Mouse (Mus musculus) lung, embryonic 14.5 days (tissue): Measurements from ENCODE around the gene Proser1. TPM values are rescaled to one million over a fixed set of nuclear protein-coding genes. Genes with fewer than 3 reads are reported as not detected.

Experiments
- ATAC-seq: fragments of 200-750 bp; cut with Nextera tagmentation; 2 replicates; pipeline ENCODE4 v1.8.0; 2017; ENCODE audit warnings: mild to moderate bottlenecking, moderate TSS enrichment, moderate library complexity; ENCODE audit not compliant: insufficient read depth
- DNase-seq: peaks from one replicate; pipeline ENCODE4 v3.0.0-alpha.2; 2015
- H3K27ac ChIP-seq: fragments of 300-500 bp; sonication (generic); 2 replicates; pipeline ENCODE4 v1.5.1; 2014; ENCODE audit warnings: low read depth, mild to moderate bottlenecking, moderate library complexity
- H3K27me3 ChIP-seq: fragments of 300-500 bp; sonication (generic); 2 replicates; pipeline ENCODE4 v1.6.1; 2014; ENCODE audit warnings: low read length, control low read depth; ENCODE audit not compliant: insufficient read depth
- H3K36me3 ChIP-seq: fragments of 300-500 bp; sonication (generic); 2 replicates; pipeline ENCODE4 v1.6.1; 2014; ENCODE audit warnings: control low read depth; ENCODE audit not compliant: insufficient read depth
- H3K4me1 ChIP-seq: fragments of 300-500 bp; sonication (generic); 2 replicates; pipeline ENCODE4 v1.6.1; 2014; ENCODE audit warnings: antibody characterized with exemption, control low read depth; ENCODE audit not compliant: insufficient read depth
- H3K4me2 ChIP-seq: fragments of 300-500 bp; sonication (generic); 2 replicates; pipeline ENCODE4 v1.6.1; 2014; ENCODE audit warnings: mild to moderate bottlenecking
- H3K4me3 ChIP-seq: fragments of 300-500 bp; sonication (generic); 2 replicates; pipeline ENCODE4 v1.5.1; 2014; ENCODE audit warnings: low read depth, low read length
- H3K9ac ChIP-seq: fragments of 300-500 bp; sonication (generic); 2 replicates; pipeline ENCODE4 v1.6.1; 2014
- H3K9me3 ChIP-seq: fragments of 300-500 bp; sonication (generic); 2 replicates; pipeline ENCODE4 v1.6.1; 2016; ENCODE audit warnings: low read depth, low read length, control low read depth
- CTCF ChIP-seq: IDR thresholded peaks from 2 replicates; pipeline ENCODE4 v1.5.1; 2016; ENCODE audit warnings: antibody characterized with exemption, low read depth
- WGBS: fragments of 180-500 bp; shearing (Covaris S2); extraction: QIAGEN DNeasy Blood & Tissue Kit; methylation state at CpG from one replicate; pipeline ENCODE4 v1.1.7; 2014; 5-methylcytosine and 5-hydroxymethylcytosine counted together
- polyA plus RNA-seq: library from polyadenylated mRNA; unstranded; fragments of >200 nt; fragmentation: Nextera tagmentation; extraction: Ambion mirVana; gene quantifications from 2 replicates; pipeline ENCODE4 v1.2.1, GENCODE M21; 2014

Gene Proser1
- 20.2 and 21.9 TPM in 2 replicates for polyA plus RNA-seq

GRCm38 (mm10) chr3:53463046-53463764 is at the start of gene Proser1, which contains the start of gene Nhlrc3:
TSS of gene Proser1 (plus strand) at chr3:53463666.
TSS of gene Nhlrc3 (minus strand) at chr3:53463332.
- under 1% methylated on average over 52 of the region's 52 CpGs for WGBS
- peak; percentile 98 for DNase-seq
- TF ChIP-seq CTCF, result 0 out of 2 replicates have a peak, but pooled peaks have one; percentile 20

GRCm38 (mm10) chr3:53413959-53414358 is 49.5 kb upstream of the Proser1 start:
- Histone ChIP-seq H3K27ac (no peak overlapping the region), H3K27me3 (no peaks in the 10 kb centered on the region), H3K4me3 (no peak overlapping the region), H3K4me1 (no peaks in the 10 kb centered on the region), H3K9ac (no peak overlapping the region), H3K36me3 (no peaks in the 10 kb centered on the region), H3K4me2 (no peak overlapping the region), H3K9me3 (no peaks in the 10 kb centered on the region)
- peak; percentile 82 for DNase-seq
- peak; percentile 31; the same call in 1 of the 2 replicates for ATAC-seq
- no peak for TF ChIP-seq CTCF
- 29% methylated on average over 3 of the region's 3 CpGs for WGBS

More at GRCm38 (mm10) chr3:53463046-53463764, at the start of gene Proser1, which contains the start of gene Nhlrc3:
- peak within 1 kb of the TSS; percentile 81 for H3K27ac ChIP-seq
- peak within 1 kb of the TSS; percentile 91 for H3K9ac ChIP-seq
- peaks cover 9% of the 10 kb centered on the region for H3K4me1 ChIP-seq
- peak; percentile 99 for ATAC-seq
- H3K9me3 ChIP-seq, result no peaks in the 10 kb centered on the region
- peaks cover 24% of the 10 kb centered on the region for H3K36me3 ChIP-seq
- H3K27me3 ChIP-seq, result no peaks in the 10 kb centered on the region
- peak within 1 kb of the TSS; percentile 83 for H3K4me3 ChIP-seq
- peak within 1 kb of the TSS; percentile 86 for H3K4me2 ChIP-seq

GRCm38 (mm10) chr3:53416036-53416506 is 47.4 kb upstream of the Proser1 start:
- no peak for ATAC-seq
- H3K9ac ChIP-seq, result no peak overlapping the region
- 66% methylated on average over 5 of the region's 5 CpGs for WGBS
- H3K4me1 ChIP-seq, result no peaks in the 10 kb centered on the region
- no peaks in the 10 kb centered on the region for H3K9me3 ChIP-seq
- no peaks in the 10 kb centered on the region for H3K27me3 ChIP-seq
- no peak overlapping the region for H3K27ac ChIP-seq
- DNase-seq, result peak; percentile 26
- no peak overlapping the region for H3K4me2 ChIP-seq
- H3K36me3 ChIP-seq, result no peaks in the 10 kb centered on the region
- no peak for TF ChIP-seq CTCF
- no peak overlapping the region for H3K4me3 ChIP-seq

- DNase-seq, result no peak
- Histone ChIP-seq H3K4me1 (no peaks in the 10 kb centered on the region), H3K27ac (no peak overlapping the region), H3K9ac (no peak overlapping the region), H3K4me2 (no peak overlapping the region), H3K27me3 (no peaks in the 10 kb centered on the region), H3K4me3 (no peak overlapping the region), H3K36me3 (no peaks in the 10 kb centered on the region), H3K9me3 (no peaks in the 10 kb centered on the region)
- 75% methylated on average over 7 of the region's 7 CpGs for WGBS
- ATAC-seq, result no peak
- no peak for TF ChIP-seq CTCF
Measured at GRCm38 (mm10) chr3:53417701-53418100, 45.8 kb upstream of the Proser1 start.

GRCm38 (mm10) chr3:53421656-53422055 is 41.8 kb upstream of the Proser1 start:
- Histone ChIP-seq H3K27ac (no peak overlapping the region), H3K9ac (no peak overlapping the region), H3K4me1 (no peaks in the 10 kb centered on the region), H3K4me2 (no peak overlapping the region), H3K36me3 (no peaks in the 10 kb centered on the region), H3K27me3 (no peaks in the 10 kb centered on the region), H3K4me3 (no peak overlapping the region), H3K9me3 (no peaks in the 10 kb centered on the region)
- no peak for TF ChIP-seq CTCF
- ATAC-seq (no peak), DNase-seq (no peak)
- WGBS, result 87% methylated on average over 12 of the region's 12 CpGs

- Histone ChIP-seq H3K4me3 (no peak overlapping the region), H3K36me3 (no peaks in the 10 kb centered on the region), H3K4me1 (no peaks in the 10 kb centered on the region), H3K4me2 (no peak overlapping the region), H3K27ac (no peak overlapping the region), H3K9me3 (no peaks in the 10 kb centered on the region), H3K9ac (no peak overlapping the region), H3K27me3 (no peaks in the 10 kb centered on the region)
- no peak for ATAC-seq
- TF ChIP-seq CTCF, result no peak
- 47% methylated on average over 1 of the region's 1 CpGs for WGBS
- no peak for DNase-seq
Measured at GRCm38 (mm10) chr3:53422691-53423090, 40.8 kb upstream of the Proser1 start.

GRCm38 (mm10) chr3:53423576-53423975 is 39.9 kb upstream of the Proser1 start:
- ATAC-seq, result no peak
- Histone ChIP-seq H3K9ac (no peak overlapping the region), H3K27ac (no peak overlapping the region), H3K4me2 (no peak overlapping the region), H3K4me1 (no peaks in the 10 kb centered on the region), H3K4me3 (no peak overlapping the region), H3K36me3 (no peaks in the 10 kb centered on the region), H3K9me3 (no peaks in the 10 kb centered on the region), H3K27me3 (no peaks in the 10 kb centered on the region)
- no peak for DNase-seq
- no peak for TF ChIP-seq CTCF
- WGBS, result 72% methylated on average over 4 of the region's 4 CpGs
